Mouse (Mus musculus) kidney, adult 2 months (tissue): ENCODE results near the gene Nrcam. TPM values are rescaled to one million over a fixed set of nuclear protein-coding genes. Genes with fewer than 3 reads are reported as not detected.
A peak's percentile ranks its signal among the peaks of the same experiment; 100 is the strongest.
"Not testable (repeated sequence)": the region's sequence is repeated elsewhere in the genome, so short reads cannot be mapped to it uniquely, and the experiment has no call there.

ENCODE experiments used
- DNase-seq: peaks from one replicate; pipeline ENCODE4 v3.0.0; 2021
- H3K27ac ChIP-seq: fragments of 200-500 bp; 2 replicates; pipeline ENCODE4 v1.5.1; 2012; ENCODE audit warnings: low read depth, low read length, control low read depth, inconsistent platforms; ENCODE audit not compliant: insufficient read depth
- H3K27me3 ChIP-seq: fragments of 200-500 bp; replicated peaks from 2 replicates; pipeline ENCODE4 v1.6.1; 2012; ENCODE audit warnings: mild to moderate bottlenecking, moderate library complexity, low read length, inconsistent platforms; ENCODE audit not compliant: control insufficient read depth, insufficient read depth
- H3K36me3 ChIP-seq: fragments of 200-500 bp; 2 replicates; pipeline ENCODE4 v1.6.1; 2012; ENCODE audit warnings: mild to moderate bottlenecking, moderate library complexity, low read length, inconsistent platforms; ENCODE audit not compliant: control insufficient read depth, insufficient read depth
- H3K4me1 ChIP-seq: fragments of 200-500 bp; 2 replicates; pipeline ENCODE4 v1.6.1; 2011; ENCODE audit warnings: low read length; ENCODE audit not compliant: control insufficient read depth, insufficient read depth
- H3K4me3 ChIP-seq: fragments of 200-500 bp; 2 replicates; pipeline ENCODE4 v1.5.1; 2011; ENCODE audit warnings: mild to moderate bottlenecking, low read depth, low read length, control low read depth; ENCODE audit not compliant: insufficient read depth
- CTCF ChIP-seq: fragments of 200-500 bp; conservative IDR thresholded peaks from 2 replicates; pipeline ENCODE4 v1.5.1; 2011; ENCODE audit warnings: low read depth, mild to moderate bottlenecking, control low read depth, low read length, moderate library complexity, mixed read lengths; ENCODE audit not compliant: insufficient read depth, insufficient read length
- POLR2A ChIP-seq: fragments of 200-500 bp; IDR thresholded peaks from one replicate; pipeline ENCODE4 v1.6.1; 2011; ENCODE audit warnings: low read depth, low read length, control low read depth
- WGBS: fragments of 180-500 bp; shearing (Covaris S2); methylation state at CpG from one replicate; pipeline ENCODE4 v1.1.7; 2018; 5-methylcytosine and 5-hydroxymethylcytosine counted together
- polyA plus RNA-seq: library from polyadenylated mRNA; depleted of rRNA; stranded (reverse); fragments of >200 nt; gene quantifications from 2 replicates; pipeline ENCODE4 v1.2.3, GENCODE M21; 2012; rRNA removed

The Nrcam gene
- polyA plus RNA-seq = 0.56 and 0.59 TPM in 2 replicates

DNA sequence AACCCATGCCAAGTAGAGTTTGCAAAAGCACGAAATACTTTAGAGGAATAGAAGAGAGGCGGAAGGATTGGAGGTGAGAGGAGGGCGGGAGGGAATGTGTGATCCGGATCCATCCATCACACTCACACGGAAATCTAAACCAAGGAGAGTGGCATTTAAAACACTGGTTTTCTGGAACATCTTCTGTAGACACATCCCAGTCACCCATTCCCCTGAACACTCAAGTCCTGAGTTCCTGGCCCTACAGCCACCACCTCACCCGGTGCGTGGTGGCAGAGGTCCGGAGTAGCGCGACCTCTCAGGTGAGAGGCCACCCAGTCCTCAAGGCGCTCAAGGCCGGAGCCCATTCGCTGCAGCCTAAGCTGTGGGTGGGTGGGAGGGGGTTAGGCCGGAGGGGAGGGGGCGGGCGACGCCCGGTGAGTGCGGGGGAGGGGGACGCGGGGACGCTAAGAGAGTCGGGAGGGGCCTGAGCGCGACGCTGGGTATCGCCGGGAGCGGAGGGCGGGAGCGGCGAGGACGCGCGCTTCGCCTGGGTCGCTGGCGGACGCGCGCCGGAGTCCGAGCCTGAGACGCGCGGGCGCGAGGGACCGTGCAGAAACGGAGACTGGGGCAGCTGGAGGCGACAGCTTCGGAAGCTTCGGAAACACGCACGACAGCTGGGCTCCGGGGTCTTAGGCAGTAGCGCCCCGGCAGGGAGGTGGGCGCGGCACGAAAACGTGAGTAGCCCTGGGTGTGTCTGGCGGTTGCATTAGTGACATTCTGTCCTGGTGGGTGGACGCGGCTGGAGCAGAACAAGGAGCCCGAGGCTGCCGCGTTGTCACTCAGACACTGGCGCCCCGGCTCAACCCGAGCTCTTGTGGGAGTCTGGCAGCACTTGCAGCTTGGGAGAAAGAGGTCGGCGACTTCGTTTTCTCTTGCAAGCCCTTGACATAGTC is at the start of gene Nrcam:
Nrcam (plus strand) TSS at position 505 of the 935 bp plus-strand sequence.
- H3K27me3 ChIP-seq = no peaks in the 10 kb centered on the region
- no peak within 1 kb of the TSS for H3K27ac ChIP-seq
- 6% methylated on average over 73 of the region's 74 CpGs for WGBS
- DNase-seq = peak; percentile 21
- TF ChIP-seq POLR2A = no peak
- no peak for TF ChIP-seq CTCF
- peak within 1 kb of the TSS; percentile 89 for H3K4me3 ChIP-seq
- H3K36me3 ChIP-seq = no peaks in the 10 kb centered on the region
- 0 out of 2 replicates have a peak, but pooled peaks cover 4% of the 10 kb centered on the region for H3K4me1 ChIP-seq

DNA sequence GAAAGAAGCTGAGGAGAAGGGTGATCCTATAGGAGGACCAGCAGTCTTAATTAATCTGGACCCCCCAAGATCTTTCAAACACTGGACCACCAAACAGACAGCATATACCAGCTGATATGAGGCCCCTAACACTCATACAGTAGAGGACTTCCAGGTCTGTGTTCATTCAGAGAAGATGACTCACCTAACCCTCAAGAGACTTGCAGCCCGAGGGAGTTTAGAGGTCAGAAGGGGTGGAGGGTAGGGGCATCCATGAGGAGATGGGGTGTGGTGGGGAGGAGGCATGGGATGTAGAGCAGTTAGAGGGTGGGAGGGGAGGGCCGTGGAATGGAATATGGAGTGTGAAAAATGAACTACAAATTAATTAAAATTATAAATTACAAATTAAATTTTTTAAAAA is 48.5 kb upstream of the Nrcam start:
- H3K27ac ChIP-seq, H3K4me1 ChIP-seq, H3K36me3 ChIP-seq, H3K27me3 ChIP-seq, H3K4me3 ChIP-seq, DNase-seq: not testable (repeated sequence)
- WGBS = 74% methylated on average over 2 of the region's 2 CpGs

DNA sequence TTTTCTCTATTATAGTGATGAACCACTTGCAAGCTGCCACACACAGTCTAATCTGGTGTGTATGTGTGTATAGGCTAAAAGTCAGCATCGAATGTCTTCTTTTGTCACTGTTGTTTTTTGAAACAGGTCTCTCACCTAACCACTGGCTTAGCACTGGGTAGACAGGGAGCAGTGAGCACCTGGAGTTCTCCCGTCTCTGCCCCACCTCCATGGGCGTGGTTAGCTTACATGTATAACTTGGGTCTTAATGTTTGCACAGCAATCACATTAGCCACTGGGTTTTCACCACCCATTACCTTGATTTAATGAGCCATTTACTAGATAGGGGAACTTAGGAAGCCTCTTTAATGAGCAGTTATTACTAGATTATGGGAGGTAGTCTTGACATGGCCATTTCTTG is 47.2 kb upstream of the Nrcam start:
- WGBS = 74% methylated on average over 3 of the region's 3 CpGs
- no peak overlapping the region for H3K4me3 ChIP-seq
- peaks cover 4% of the 10 kb centered on the region; the same call in 1 of the 2 replicates for H3K36me3 ChIP-seq
- H3K4me1 ChIP-seq = peaks cover 8% of the 10 kb centered on the region
- DNase-seq = no peak
- no peaks in the 10 kb centered on the region for H3K27me3 ChIP-seq
- H3K27ac ChIP-seq = no peak overlapping the region
- TF ChIP-seq CTCF (no peak), POLR2A (no peak)

DNA sequence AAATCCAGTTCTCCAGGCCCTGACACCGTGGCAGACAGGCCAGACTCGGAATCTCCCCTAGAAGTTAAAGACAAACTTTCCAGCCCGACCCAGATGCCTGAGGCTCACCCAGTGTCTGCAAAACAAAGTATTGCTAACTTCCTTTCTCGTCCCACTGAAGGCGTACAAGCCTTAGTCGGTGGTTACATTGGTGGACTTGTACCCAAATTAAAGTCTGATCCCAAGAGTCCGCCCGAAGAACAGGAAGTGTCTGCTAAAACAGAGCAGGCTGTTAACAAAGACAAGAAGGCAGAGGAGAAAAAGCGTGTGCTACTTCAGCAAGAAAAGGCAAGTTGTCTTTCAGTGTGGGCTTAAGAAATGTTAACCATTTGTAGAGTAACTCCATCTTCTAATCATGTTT is 45.3 kb upstream of the Nrcam start:
- DNase-seq = peak; percentile 28
- 42% methylated on average over 9 of the region's 9 CpGs for WGBS
- H3K27ac ChIP-seq = peak overlapping the region; percentile 41; the same call in 1 of the 2 replicates
- H3K27me3 ChIP-seq = no peaks in the 10 kb centered on the region
- H3K4me1 ChIP-seq = peaks cover 8% of the 10 kb centered on the region
- H3K4me3 ChIP-seq = no peak overlapping the region
- peaks cover 4% of the 10 kb centered on the region; the same call in 1 of the 2 replicates for H3K36me3 ChIP-seq
- TF ChIP-seq CTCF = no peak
- no peak for TF ChIP-seq POLR2A

DNA sequence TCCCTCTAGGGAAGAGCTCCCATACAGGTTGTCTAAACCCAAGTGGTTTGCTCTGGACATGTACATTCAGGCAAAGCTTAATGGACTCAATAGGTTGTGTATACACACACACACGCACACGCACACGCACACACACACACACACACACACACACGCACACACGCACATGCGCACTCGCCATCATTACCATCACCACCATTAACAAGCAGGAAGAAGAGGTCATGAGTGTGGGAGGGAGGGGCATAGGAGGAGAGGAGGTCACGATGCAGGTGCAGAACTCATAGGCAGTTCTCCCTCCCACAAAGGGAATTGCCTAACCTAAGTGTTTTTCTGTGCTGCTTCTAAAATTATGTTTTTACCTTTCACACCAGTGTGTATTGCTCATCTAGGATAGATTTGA is 41.7 kb upstream of the Nrcam start:
- DNase-seq = no peak
- H3K27me3 ChIP-seq = no peaks in the 10 kb centered on the region
- no peak overlapping the region for H3K27ac ChIP-seq
- no peak overlapping the region for H3K4me3 ChIP-seq
- WGBS = 91% methylated on average over 8 of the region's 8 CpGs
- peaks cover 5% of the 10 kb centered on the region; the same call in 1 of the 2 replicates for H3K4me1 ChIP-seq
- peaks cover 6% of the 10 kb centered on the region for H3K36me3 ChIP-seq
- TF ChIP-seq POLR2A (no peak), CTCF (no peak)

DNA sequence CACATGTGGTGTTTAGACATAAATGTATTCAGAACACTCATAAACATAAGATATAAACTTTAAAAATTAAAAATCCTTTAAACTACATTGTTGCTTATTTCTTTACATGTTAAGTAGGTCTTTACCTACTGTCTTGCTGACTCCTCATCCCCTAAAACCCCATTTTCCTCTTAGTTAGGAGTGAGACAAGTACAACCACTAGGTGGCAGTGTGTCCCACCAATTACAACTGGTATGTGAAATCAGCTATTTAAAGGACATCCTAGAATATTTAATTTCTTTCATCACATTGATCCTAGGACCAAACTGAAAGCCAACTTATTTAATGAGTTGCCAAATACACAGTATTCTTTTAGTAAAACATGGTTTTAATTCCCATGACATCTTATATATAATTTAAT is 36.4 kb upstream of the Nrcam start:
- Histone ChIP-seq H3K4me1 (no peaks in the 10 kb centered on the region), H3K4me3 (no peak overlapping the region), H3K27ac (no peak overlapping the region), H3K36me3 (peaks cover 5% of the 10 kb centered on the region), H3K27me3 (no peaks in the 10 kb centered on the region)
- peak; percentile 70 for DNase-seq
- TF ChIP-seq CTCF (0 out of 2 replicates have a peak, but pooled peaks have one; percentile 24), POLR2A (no peak)

DNA sequence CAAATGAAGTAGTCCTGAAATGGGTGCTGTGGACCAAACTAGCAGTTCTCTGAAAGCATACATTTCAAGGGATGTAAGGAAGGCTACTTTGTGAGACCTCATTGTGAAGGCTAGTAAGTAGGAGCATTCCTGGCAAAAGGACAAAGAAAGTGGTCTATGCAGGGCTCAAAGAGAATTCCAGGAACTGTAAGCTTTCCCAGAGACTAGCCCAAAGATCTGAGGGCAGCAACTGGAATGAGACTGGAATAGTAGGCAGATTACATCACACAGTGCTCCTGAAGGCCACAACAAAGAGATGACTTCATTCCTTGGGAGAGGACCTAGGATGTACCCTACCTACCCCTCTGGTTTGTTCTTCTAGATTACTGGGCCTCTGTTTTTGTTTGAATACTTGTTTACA is 27.9 kb upstream of the Nrcam start:
- H3K27me3 ChIP-seq = no peaks in the 10 kb centered on the region
- H3K4me1 ChIP-seq = no peaks in the 10 kb centered on the region
- H3K4me3 ChIP-seq = no peak overlapping the region
- H3K36me3 ChIP-seq = peaks cover 8% of the 10 kb centered on the region
- no peak for DNase-seq
- no peak for TF ChIP-seq POLR2A
- no peak for TF ChIP-seq CTCF
- no peak overlapping the region for H3K27ac ChIP-seq
